Mouse (Mus musculus): ENCODE measurements around the gene Ccer2.

Ccer2 gene

GRCm38 (mm10) chr7:28758623-28759022 is 2.6 kb downstream of the Ccer2 start:
- DNase-seq: no peak

DNA sequence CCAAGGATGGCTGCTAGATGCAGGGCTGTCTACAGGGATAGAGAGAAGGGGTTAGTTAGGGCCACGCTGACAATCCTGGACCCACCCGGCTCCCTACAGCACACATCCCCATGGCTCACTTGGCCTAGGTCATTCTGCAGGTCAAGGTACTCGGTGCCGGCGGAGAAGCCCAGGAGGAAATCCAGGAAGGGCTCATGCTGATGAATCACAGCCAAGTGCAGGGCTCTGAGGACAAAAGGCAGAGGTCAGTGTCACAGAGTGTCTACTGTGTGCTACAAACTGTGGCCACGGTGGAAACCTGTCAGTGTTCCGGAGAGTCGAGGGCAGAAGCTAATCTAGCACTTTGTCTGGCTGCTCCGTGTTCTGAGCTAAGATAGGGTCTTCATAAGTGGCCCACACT is 5.9 kb downstream of the Ccer2 start:
- no peak for DNase-seq

DNA sequence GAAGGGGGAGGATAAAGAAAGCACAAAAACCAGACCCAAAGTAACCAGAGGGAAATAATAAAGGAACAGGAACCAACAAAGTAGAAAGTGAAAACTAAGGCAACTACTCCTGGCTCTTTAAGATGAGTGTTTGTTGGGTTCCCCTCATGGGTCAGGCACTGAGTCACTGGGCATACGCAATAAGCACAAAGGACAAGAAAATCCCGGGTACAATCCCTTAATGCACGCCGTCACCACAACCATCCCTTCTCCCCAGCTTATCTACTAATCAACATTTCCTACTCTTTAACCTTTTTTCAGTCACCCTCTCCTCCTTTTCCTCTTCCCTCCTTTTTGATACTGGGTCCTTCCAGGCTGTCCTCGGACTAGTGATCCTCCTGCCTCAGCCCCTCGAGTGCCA is 9.2 kb downstream of the Ccer2 start:
- DNase-seq: no peak

DNA sequence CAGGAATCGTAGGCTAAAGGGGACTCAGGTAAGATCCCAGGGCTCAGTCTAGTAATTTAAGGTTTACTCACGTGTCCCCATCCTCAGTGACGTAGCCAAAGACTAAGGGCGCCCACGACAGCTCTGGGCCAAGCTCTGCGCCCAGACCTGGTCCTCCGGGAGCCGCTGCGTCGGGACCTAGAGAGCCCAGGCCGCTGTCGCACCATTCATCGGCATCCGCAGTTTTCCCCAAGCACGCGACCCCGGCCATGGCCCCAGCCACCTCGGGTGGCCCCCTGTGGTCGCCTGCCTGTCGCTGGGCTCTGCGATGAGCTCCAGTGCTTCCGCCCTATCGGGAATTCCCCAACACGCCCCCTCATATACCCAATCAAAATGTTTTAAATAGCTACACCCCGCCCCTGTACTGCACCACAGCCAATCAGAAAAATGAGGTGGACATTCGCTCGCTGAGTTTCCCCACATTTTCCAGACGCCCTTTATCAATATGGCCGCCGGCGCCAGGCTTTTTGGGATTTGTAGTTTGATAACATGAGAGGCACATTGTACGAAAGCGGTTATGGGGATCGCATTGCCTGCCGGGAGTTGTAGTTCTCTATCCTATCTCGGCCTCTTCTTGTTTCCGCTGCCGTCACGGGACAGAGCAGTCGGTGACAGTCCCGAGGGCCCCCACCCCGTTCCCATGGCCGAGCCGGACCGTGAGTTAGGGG is 10.4 kb downstream of the Ccer2 start, which contains the start of gene Sirt2:
TSS of gene Sirt2 (plus strand) at position 563 of the 707 bp plus-strand sequence.
- DNase-seq: peak; percentile 91

DNA sequence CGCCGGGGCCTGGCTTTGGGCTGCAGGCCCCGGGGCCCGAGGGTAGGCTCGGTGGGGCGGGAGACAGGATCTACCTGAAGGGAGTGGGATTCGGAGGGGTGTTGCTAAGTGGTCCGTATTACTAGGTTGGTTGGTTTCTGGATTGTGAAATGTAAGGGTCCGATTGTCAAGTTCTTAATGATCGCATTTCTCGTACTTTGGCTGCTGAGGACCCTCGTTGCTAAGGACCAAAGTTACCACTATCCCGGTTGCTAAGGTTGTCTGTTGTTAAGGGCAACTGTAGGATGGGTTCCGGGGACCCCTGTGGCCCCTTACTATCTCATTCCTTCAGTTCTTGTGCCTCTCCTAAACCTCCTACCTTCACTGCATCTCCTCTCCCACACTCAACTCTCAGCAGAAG is 10.9 kb downstream of the Ccer2 start:
- no peak for DNase-seq

DNA sequence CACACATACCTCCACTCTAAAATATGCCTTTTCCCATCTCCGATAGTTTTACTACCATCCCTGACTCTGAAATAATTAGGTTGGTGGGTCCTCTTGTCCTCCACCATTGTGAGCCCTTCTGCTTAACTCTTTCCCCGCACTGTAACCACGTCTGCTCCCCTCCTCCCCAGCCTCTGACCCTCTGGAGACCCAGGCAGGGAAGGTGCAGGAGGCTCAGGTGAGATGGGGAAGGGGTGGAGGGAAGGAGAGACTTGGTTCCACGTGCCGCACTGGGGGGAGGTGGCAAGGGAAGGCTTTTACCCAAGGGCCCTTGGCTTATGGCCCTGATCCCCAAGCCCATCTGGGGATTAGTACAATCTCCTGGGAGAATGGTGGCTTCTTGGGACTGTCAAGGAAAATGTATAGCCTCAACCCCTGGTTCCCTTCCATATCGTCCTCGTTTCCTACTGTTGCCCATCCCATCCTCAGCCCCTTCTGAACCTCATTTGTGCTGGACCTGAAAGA is 11.5 kb downstream of the Ccer2 start, which contains the start of gene Nfkbib:
TSS of gene Nfkbib (minus strand) at position 51 of the 504 bp plus-strand sequence.
- no peak for DNase-seq

DNA sequence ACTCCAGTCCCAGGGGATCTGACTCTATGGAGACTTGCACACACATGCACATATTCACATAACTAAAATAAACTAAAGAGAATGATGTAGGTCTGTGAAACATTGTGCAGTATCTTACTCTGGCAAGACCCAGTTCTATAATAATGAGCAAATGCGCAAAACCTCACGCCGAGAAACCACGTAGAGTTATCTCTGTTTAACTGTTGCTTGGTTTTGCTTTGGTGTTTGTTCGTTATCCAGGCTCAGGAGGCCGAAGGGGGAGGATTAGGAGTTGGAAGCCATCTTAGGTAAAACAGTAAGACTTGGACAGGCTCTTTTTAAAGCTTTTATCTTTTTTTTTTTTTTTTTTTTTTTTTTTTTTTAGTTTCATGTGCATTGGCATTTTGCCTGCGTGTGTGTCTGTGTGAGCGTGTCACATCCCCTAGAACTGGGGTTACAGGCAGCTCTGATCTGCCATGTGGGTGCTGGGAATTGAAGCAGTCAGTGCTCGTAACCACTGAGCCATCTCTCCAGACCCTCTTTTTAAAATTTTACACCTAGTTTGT is 13.5 kb downstream of the Ccer2 start:
- no peak for DNase-seq

DNA sequence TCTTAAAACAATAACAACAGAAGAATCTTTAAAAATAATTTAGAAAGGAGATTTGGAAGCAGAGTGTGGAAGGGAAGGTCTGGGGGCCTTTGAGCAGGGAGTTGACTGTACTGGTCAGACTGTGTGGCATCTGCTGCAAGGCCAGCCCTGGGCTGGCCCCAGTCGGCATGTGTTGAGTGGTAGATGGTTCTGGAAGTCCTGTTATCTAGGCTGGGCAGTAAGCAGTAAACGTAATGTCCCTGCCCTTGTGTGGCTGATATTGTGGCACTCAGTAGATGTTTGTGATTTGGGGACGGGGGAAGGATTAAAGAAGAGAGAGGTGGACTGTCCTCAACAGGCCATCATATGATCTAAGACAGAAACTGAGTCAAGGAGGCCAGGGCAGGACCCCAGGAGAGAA is 14.3 kb downstream of the Ccer2 start:
- DNase-seq: no peak

DNA sequence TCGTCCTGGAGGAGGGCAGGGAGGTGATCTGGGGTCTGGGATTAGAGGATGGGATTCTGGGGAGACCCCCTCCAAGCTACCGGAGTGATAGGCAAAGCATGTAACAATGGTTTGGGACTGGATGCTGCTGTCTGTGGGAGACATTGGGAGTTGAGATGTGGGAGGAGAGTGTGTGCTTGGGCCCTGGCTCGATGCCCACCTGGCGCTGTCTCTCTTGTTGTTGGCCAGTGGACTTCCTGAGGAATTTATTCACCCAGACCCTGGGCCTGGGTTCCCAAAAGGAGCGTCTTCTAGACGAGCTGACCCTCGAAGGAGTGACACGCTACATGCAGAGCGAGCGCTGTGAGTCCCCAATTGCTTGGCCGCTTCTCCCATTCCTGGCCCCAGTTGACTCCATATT is 15.9 kb downstream of the Ccer2 start:
- DNase-seq: no peak

- no peak for DNase-seq
These were observed 17.2 kb downstream of the Ccer2 start for GRCm38 (mm10) chr7:28773163-28773562.

GRCm38 (mm10) chr7:28774164-28774563 is 18.2 kb downstream of the Ccer2 start:
- DNase-seq: no peak

DNA sequence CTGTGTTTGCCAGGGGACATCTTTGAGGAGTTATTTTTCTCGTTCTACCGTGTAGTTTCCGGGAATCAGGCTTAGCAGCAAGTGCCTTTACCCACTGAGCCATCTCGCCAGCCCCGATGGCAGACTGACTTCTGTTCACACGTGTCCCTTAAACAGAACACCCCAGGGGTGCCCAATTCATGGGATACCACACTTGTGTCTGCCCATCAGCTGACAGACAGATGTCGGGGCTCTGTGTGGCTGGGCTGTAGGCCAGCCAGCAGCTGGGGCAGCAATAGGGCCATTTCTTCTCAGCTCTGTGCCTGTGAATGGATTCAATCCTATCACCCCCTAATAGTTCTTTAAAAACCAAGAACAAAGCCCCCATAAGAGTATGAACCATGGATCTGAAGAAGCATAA is 19.2 kb downstream of the Ccer2 start:
- no peak for DNase-seq

GRCm38 (mm10) chr7:28778825-28779224 is 22.9 kb downstream of the Ccer2 start:
- no peak for DNase-seq

DNA sequence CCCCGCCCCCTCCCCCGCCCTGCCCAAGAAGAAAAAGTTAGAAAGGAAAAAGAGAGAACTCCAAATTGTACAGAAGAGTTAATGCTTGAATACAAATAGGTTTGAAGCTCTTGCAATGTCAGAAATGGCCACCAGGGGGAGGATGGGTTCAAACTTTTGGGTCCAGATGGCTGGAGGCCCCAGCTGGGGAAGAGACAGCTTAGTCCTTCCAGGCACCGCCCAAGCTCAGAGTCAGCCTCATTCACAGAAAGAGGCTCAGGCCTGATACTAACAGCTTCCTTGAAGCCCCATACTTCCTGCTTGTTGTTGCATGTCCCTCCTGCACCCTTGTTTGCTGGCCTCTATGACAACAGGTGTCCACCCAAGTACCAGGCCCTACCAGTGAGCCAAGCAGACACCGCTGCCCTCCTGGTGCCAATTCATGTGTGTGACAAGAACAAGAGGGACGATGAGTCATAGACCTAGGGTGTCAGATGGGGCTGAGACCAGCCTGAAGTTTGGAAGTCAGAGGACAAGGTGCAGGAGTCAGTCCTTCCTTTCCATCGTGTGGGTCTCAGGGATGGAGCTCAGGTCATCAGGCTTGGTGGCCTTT is 24.2 kb downstream of the Ccer2 start:
- DNase-seq: peak; percentile 93

- no peak for DNase-seq
These were observed 24.9 kb downstream of the Ccer2 start for GRCm38 (mm10) chr7:28780857-28781256.

GRCm38 (mm10) chr7:28781261-28781663 is 25.3 kb downstream of the Ccer2 start:
- no peak for DNase-seq

DNA sequence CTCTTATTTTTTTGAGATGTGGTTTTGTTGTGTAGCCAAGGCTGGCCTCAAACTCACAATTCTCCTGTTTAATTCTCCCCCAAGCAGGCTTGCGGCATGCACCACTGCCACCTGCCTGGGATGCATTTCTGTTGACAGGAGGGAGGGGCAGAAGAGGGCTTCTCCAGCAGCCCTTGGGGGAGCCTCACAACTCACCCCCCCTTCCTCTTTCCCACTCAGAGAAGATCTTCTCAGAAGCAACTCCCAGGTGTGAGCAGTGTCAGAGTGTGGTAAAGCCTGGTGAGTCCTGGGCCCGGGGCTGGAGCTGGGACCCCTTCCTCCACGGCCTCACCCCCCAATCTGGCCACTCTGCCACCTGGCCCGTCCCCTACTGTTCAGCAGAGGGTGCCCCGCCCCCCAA is 29.2 kb downstream of the Ccer2 start:
- DNase-seq: no peak

GRCm38 (mm10) chr7:28787884-28788283 is 31.9 kb downstream of the Ccer2 start:
- DNase-seq: no peak

DNA sequence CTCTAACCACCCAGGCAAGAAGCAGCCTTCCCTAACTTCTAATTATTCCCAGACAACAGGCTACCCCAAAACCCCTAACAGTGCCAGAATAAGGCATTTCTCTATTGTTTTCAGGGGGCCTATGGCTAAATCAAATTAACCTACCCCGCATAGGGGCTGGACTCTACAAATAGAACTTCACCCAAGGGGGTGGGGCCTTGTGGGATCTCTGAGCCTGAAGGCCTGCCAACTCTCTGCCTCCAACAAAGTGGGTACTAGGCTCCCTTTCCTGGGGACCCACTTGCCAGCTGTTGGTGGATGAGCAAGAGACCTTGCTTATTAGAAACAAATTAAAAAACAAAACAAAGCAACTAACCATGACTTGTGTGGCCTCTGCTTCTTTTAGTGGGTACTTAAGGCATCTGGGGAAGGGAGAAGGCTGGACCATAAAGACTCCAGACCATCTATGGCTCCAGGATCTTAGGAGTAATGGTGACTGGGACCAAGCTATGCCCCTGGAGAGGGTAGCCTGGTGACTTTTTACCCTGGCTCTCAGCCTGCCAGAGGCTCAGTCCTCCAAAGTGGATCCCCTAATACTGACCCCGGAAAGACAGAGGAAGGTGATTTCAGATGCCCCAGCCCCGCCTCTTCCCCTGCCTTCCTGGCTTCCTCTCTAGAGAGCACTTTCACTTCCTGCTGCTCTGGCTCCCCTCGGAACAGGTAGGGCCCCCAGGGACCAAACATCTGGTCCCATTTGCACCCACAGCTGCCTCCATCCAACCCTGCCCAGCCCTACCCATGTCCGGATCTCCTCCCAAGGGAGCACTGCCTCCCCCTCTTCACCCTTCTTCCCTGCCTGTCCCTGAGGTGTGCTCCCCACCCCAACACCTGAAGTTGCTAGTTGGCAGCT is 32.6 kb downstream of the Ccer2 start, which contains the start of gene Rinl:
TSS of gene Rinl (plus strand) at position 663 of the 889 bp plus-strand sequence.
- DNase-seq: no peak

DNA sequence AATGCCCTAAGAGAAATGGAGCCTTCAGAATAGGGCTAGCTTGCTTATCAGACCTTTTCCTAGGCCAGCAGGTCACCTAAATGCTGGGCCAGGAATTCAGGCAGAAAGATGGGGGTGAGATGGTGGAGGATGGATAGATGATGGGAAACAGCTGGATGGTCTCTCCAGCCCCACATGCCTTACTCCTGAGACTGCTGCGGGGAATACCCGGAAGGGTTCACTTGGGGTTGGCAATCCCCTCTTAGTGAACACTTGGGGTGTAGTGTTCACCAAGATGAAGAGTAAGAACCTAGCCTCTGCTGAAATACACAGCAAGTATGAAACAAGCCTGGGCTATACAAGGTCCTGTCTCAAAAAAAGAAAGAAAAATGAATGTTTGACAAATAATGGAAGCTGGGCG is 33.3 kb downstream of the Ccer2 start:
- DNase-seq: no peak

DNA sequence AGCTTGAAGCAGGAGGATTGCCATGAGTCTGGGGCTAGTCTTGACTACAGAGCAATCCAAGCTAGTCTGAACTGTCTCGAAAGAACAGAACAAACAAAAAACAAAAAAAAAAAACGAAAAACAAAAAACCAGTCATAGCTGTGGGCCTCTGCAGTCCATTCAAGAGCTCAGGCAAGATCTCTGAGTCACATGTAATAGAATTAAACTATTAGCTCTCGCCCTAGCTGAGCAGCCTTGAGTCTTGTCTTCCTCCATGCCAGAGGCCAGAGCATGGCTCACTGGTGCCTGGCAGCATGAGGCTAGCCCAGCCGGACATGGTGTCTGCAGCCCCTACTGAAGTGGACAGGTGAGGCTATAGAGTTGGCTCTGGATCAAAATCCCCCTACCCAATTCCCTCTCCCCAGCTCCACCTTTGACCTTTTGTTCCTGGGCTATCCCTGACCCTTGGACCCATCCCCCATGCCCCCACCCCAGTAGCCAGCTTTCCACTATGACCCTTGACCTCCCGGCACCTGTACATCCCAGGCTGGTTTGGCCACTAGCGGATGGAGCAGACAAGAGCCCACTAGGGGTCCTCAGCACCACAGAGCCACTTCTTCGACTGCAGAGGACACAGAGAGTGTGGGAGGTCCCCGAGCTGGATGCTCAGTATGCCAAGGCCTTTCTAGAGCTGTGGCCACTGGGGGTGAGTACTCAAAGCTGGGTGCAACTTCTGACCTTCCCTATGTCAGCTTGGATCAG is 34.3 kb downstream of the Ccer2 start:
- DNase-seq: no peak

- DNase-seq: no peak
These were observed 35.7 kb downstream of the Ccer2 start for GRCm38 (mm10) chr7:28791706-28792105.
